Mouse (Mus musculus) left cerebral cortex, postnatal 10 days (tissue): ENCODE data around the gene Aspa. TPM values are rescaled to one million over a fixed set of nuclear protein-coding genes. Genes with fewer than 3 reads are reported as not detected.

Source experiments
- DNase-seq, 2 experiments: peaks; one replicate each; pipeline ENCODE4 v3.0.0; 2021 to 2022; ENCODE audit warnings: low spot score in 2 of 2, mixed read lengths in 1 of 2; ENCODE audit errors: extremely low spot score in 1 of 2
- intact Hi-C: fragments of 180-260 bp; cut with DNase I; formaldehyde crosslinking; loops from one replicate; pipeline ENCODE4 v1.15.1; 2025
- total RNA-seq, 2 experiments: library from RNA; stranded (reverse); gene quantifications; 2 replicates each; pipeline ENCODE4 v1.2.3; 2021

The Aspa gene
- total RNA-seq, 2 experiments from 2014 or later = 3.3 to 4.2 TPM

DNA sequence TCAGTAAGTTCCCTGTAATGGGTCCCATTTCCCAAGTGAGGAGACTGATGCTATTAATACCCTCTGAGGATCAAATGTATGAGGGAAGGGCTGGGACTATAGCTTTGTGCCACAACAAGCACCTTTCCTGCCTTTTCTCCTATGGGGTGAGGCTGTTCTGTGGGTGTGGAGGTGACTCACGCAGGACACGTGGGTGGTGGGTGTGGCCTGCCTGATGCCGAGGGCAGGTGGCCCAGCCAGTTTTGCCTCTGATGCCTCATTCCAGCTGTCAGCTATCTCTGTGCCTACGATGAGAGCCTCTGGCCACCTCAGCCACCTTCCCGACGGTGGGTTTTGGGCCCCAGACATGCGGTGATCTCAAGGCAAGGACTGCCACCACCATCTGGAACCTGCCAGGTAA is 62.1 kb downstream of the Aspa start, which contains the start of gene Trpv3:
Gene Trpv3 (plus strand): TSS at position 122 of the 400 bp plus-strand sequence.
- intact Hi-C loops = no loop called here
- DNase-seq = no peak

DNA sequence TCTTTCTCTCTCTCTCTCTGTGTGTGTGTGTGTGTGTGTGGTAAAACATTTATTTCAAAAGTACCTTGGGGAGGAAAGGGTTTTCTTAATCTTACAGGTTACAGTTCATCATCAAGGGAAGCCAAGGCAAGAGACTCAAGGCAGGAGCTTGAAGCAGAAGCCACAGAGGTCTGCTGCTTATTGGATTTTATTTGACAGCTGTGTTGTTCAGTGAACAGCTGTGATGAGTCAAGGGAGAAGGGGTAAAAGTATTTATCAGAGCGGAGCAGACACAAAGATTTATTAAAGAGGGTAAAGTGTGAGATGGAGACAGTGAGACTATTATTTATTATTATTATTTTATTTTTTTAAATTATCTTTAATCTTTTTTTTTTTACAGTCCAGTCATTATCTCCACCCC is 68.0 kb downstream of the Aspa start:
- intact Hi-C loops = no loop called here
- DNase-seq = no peak

GRCm38 (mm10) chr11:73260457-73260856 is 68.9 kb downstream of the Aspa start:
- DNase-seq = no peak
- intact Hi-C loops = no loop called here

DNA sequence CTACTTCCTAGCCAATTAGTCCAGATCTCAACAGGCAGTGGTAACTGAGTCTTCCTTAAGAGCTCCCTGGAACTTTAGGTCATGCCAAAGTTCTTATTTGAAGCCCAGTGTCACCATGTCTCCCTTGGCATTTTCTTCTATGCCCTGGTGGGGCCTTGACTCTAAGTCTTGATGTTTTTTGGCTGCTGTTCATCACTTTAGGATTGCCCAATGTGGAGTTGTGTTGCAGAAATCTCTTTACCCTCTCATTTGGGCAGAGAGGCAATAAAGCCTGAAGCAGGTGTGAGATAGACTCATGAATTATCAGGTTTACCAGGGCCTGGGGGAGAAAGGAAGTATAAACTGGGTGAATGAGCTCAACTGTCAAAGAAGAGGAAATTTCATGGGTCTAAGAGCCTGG is 70.7 kb downstream of the Aspa start:
- intact Hi-C loops = no loop called here
- no peak for DNase-seq

- intact Hi-C loops = no loop called here
Observed at GRCm38 (mm10) chr11:73257362-73257945, 71.9 kb downstream of the Aspa start.

More at GRCm38 (mm10) chr11:73257362-73257945, 71.9 kb downstream of the Aspa start:
- DNase-seq = no peak

Other genes with a start within 250 kb of the Aspa start
- gene Itgae, start 239.0 kb downstream of the Aspa start, total RNA-seq = under 1 TPM; 0.19 to 0.22 TPM
- under 1 TPM; 0.75 to 0.92 TPM for gene Haspin, start 191.3 kb downstream of the Aspa start, total RNA-seq
- under 1 TPM; 0.32 to 0.54 TPM for gene P2rx5, start 169.2 kb downstream of the Aspa start, total RNA-seq
- gene Emc6, start 152.6 kb downstream of the Aspa start, total RNA-seq = 10 to 100 TPM; 59.7 to 65.4 TPM
- 10 to 100 TPM; 18.2 to 20.2 TPM for gene Tax1bp3, start 152.5 kb downstream of the Aspa start, total RNA-seq
- 10 to 100 TPM; 17.6 to 18.2 TPM for gene Ctns, start 130.6 kb downstream of the Aspa start, total RNA-seq
- 1 to 10 TPM; 2.1 to 3.0 TPM for gene Shpk, start 130.1 kb downstream of the Aspa start, total RNA-seq
- under 1 TPM; 0.32 to 0.43 TPM for gene Trpv1, start 95.3 kb downstream of the Aspa start, total RNA-seq
- gene Trpv3, start 62.2 kb downstream of the Aspa start, total RNA-seq = under 1 TPM; 0.73 to 0.79 TPM
- not detected for gene Gm49340, start 145 bp upstream of the Aspa start, total RNA-seq
- gene Spata22, start 145 bp upstream of the Aspa start, total RNA-seq = under 1 TPM in 1 of 2 experiments, not detected in 1; 0.28 TPM
- gene Olfr20, start 21.2 kb upstream of the Aspa start, total RNA-seq = not detected
- not detected for gene Olfr376, start 41.6 kb upstream of the Aspa start, total RNA-seq
- gene Olfr1, start 70.0 kb upstream of the Aspa start, total RNA-seq = not detected
- not detected for gene Olfr378, start 98.9 kb upstream of the Aspa start, total RNA-seq
- gene Olfr380, start 127.9 kb upstream of the Aspa start, total RNA-seq = not detected
- not detected for gene Olfr381, start 162.0 kb upstream of the Aspa start, total RNA-seq
- gene Olfr382, start 187.6 kb upstream of the Aspa start, total RNA-seq = not detected